Mouse (Mus musculus) thymus, adult 2 months (tissue): ENCODE results near the gene 1700025C18Rik.

ENCODE experiments used
- CTCF ChIP-seq: fragments of 200-500 bp; IDR thresholded peaks from 2 replicates; pipeline ENCODE4 v1.5.1; 2012; ENCODE audit warnings: mild to moderate bottlenecking, control low read depth, low read length, moderate library complexity, borderline replicate concordance; ENCODE audit not compliant: control insufficient read depth, poor library complexity, insufficient read depth; ENCODE audit errors: extremely low read depth
- POLR2A ChIP-seq: fragments of 200-500 bp; IDR thresholded peaks from 2 replicates; pipeline ENCODE4 v1.6.1; 2012; ENCODE audit warnings: mild to moderate bottlenecking, low read length, control low read depth, moderate library complexity; ENCODE audit not compliant: control insufficient read depth, poor library complexity, insufficient read depth; ENCODE audit errors: extremely low read depth

- TF ChIP-seq POLR2A = no peak
- no peak for TF ChIP-seq CTCF
Observed at GRCm38 (mm10) chr2:165035058-165035431, 55.5 kb downstream of the 1700025C18Rik start.
